Mouse (Mus musculus) cerebellum, adult 2 months (tissue): ENCODE data around the gene Apoa2. TPM values are rescaled to one million over a fixed set of nuclear protein-coding genes. Genes with fewer than 3 reads are reported as not detected.

Source experiments
- DNase-seq, 2 experiments: peaks; one replicate each; pipeline ENCODE4 v3.0.0; 2021
- H3K27ac ChIP-seq: fragments of 200-500 bp; 2 replicates; pipeline ENCODE4 v1.5.1; 2012; ENCODE audit warnings: low read length, control low read depth, inconsistent platforms; ENCODE audit not compliant: insufficient read depth
- H3K27me3 ChIP-seq: fragments of 200-500 bp; 2 replicates; pipeline ENCODE4 v1.6.1; 2012; ENCODE audit warnings: inconsistent platforms, mild to moderate bottlenecking, low read length, moderate library complexity; ENCODE audit not compliant: control insufficient read depth, insufficient read depth
- H3K4me1 ChIP-seq: fragments of 200-500 bp; 2 replicates; pipeline ENCODE4 v1.6.1; 2011; ENCODE audit warnings: low read length; ENCODE audit not compliant: control insufficient read depth, insufficient read depth
- H3K4me3 ChIP-seq: fragments of 200-500 bp; replicated peaks from 2 replicates; pipeline ENCODE3; 2011; ENCODE audit warnings: mild to moderate bottlenecking, low read depth, low read length, control low read depth; ENCODE audit not compliant: insufficient read depth
- CTCF ChIP-seq: fragments of 200-500 bp; IDR thresholded peaks from 2 replicates; pipeline ENCODE4 v1.5.1; 2011; ENCODE audit warnings: low read depth, mild to moderate bottlenecking, control low read depth, low read length, moderate library complexity, borderline replicate concordance; ENCODE audit not compliant: insufficient read depth
- POLR2A ChIP-seq: fragments of 200-500 bp; IDR thresholded peaks from 2 replicates; pipeline ENCODE4 v1.6.1; 2011; ENCODE audit warnings: low read length, control low read depth, borderline replicate concordance; ENCODE audit not compliant: insufficient read depth
- WGBS: fragments of 180-500 bp; shearing (Covaris S2); methylation state at CpG from one replicate; pipeline ENCODE4 v1.1.7; 2018; 5-methylcytosine and 5-hydroxymethylcytosine counted together
- polyA plus RNA-seq: library from polyadenylated mRNA; depleted of rRNA; stranded (reverse); fragments of >200 nt; gene quantifications from 2 replicates; pipeline ENCODE4 v1.2.3, GENCODE M21; 2012

Gene Apoa2
- polyA plus RNA-seq, 1 experiment, result 6.3 TPM

GRCm38 (mm10) chr1:171209409-171209808, 15.4 kb upstream of the Apoa2 start:
- 11% methylated on average over 4 of the region's 4 CpGs for WGBS
- Histone ChIP-seq H3K27me3 (peaks cover 1% of the 10 kb centered on the region; the same call in 1 of the 2 replicates), H3K4me1 (no peaks in the 10 kb centered on the region), H3K4me3 (no peak overlapping the region), H3K27ac (no peak overlapping the region)
- no peak for DNase-seq
- TF ChIP-seq POLR2A (no peak), CTCF (no peak)

DNA sequence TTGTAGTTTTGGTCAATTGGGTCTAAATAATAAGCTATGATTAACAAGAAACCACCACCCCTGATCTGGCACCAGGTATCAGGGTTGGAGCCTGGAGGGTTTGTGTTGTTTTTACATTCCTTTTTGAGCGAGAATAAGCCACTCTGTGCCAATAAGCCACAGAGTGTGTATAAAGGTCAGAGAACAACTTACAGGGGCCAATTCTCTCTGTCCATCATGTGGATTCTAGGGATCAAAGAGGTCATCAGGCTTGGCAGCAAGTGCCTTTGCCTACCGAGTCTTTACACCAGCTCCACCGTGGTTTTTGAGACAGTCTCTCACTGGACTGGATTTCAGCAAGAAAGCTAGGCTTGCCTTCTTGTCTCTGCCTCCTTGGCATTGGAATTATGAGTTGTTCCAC, 12.0 kb upstream of the Apoa2 start:
- Histone ChIP-seq H3K27ac (no peak overlapping the region), H3K4me1 (no peaks in the 10 kb centered on the region), H3K27me3 (peaks cover 1% of the 10 kb centered on the region; the same call in 1 of the 2 replicates), H3K4me3 (no peak overlapping the region)
- no peak for TF ChIP-seq POLR2A
- 35% methylated on average over 3 of the region's 3 CpGs for WGBS
- no peak for DNase-seq

DNA sequence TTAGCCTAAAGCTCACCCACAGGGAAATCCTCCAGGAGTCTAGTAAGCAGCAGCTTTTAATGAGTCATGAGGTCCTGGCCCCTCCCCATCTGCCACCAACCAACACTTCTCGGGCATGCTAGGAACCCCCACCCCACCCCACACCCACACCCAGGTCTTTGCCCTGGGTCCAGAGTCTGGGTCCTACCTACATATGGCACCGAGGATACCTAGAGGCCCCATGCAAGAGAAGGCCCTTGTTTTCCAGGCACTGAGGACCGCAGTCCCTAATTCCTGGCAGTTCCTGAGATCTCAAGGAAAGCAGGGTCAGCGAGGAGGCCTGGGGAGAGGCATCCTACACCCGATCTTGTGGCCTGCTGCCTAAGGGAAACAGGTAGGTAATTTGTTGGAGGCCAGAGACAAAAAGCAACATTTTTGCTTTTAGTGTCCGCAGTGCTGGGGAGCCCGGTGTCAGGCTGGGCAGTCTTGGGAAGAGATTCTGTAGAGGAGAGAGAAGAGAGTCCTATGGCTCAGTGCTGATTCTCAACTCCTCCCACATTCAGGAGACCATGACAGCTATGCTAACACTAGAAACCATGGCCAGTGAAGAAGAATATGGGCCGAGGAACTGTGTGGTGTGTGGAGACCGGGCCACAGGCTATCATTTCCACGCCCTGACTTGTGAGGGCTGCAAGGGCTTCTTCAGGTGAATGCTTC, 10.9 kb upstream of the Apoa2 start, which contains the start of gene Nr1i3:
Gene Nr1i3, plus strand, starts transcription at position 170 of the 696 bp plus-strand sequence.
- no peak for TF ChIP-seq POLR2A
- TF ChIP-seq CTCF, result no peak
- Histone ChIP-seq H3K27me3 (peaks cover 1% of the 10 kb centered on the region; the same call in 1 of the 2 replicates), H3K4me1 (no peaks in the 10 kb centered on the region), H3K4me3 (no peak within 1 kb of the TSS), H3K27ac (no peak within 1 kb of the TSS)
- DNase-seq, result no peak
- 70% methylated on average over 10 of the region's 10 CpGs for WGBS

DNA sequence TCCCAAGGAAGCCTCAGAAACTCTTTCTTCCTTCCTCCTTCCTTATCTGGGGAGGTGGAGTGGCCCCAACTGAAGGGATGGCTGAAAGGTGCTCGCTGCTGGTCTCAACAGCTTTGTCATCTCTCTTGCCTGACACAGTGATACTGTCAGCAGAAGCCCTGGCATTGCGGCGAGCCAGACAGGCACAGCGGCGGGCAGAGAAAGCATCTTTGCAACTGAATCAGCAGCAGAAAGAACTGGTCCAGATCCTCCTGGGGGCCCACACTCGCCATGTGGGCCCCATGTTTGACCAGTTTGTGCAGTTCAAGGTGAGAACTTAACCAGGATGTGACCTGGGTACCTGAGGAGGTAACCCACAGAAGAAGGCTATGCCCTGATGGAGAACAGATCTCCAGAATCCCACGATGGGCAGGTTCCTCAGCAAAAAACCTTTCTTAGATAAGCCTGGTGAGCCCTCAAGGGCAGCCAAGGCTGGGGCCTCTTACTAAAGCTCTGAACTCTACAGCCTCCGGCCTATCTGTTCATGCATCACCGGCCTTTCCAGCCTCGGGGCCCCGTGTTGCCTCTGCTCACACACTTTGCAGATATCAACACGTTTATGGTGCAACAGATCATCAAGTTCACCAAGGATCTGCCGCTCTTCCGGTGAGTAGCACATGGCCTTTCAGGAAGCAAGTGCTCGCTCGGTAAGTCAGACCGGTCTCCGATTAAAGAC, 8.5 kb upstream of the Apoa2 start:
- Histone ChIP-seq H3K4me1 (no peaks in the 10 kb centered on the region), H3K27me3 (no peaks in the 10 kb centered on the region), H3K27ac (no peak overlapping the region), H3K4me3 (no peak overlapping the region)
- 84% methylated on average over 18 of the region's 18 CpGs for WGBS
- DNase-seq, result no peak
- no peak for TF ChIP-seq CTCF
- TF ChIP-seq POLR2A, result no peak

- Histone ChIP-seq H3K4me1 (no peaks in the 10 kb centered on the region), H3K4me3 (peak overlapping the region; percentile 31), H3K27me3 (no peaks in the 10 kb centered on the region), H3K27ac (no peak overlapping the region)
- DNase-seq, result peak; percentile 82 to 87
- WGBS, result 2% methylated on average over 10 of the region's 10 CpGs
- no peak for TF ChIP-seq POLR2A
- TF ChIP-seq CTCF, result peak; percentile 91
These were observed 4.0 kb upstream of the Apoa2 start for GRCm38 (mm10) chr1:171220871-171221270.

DNA sequence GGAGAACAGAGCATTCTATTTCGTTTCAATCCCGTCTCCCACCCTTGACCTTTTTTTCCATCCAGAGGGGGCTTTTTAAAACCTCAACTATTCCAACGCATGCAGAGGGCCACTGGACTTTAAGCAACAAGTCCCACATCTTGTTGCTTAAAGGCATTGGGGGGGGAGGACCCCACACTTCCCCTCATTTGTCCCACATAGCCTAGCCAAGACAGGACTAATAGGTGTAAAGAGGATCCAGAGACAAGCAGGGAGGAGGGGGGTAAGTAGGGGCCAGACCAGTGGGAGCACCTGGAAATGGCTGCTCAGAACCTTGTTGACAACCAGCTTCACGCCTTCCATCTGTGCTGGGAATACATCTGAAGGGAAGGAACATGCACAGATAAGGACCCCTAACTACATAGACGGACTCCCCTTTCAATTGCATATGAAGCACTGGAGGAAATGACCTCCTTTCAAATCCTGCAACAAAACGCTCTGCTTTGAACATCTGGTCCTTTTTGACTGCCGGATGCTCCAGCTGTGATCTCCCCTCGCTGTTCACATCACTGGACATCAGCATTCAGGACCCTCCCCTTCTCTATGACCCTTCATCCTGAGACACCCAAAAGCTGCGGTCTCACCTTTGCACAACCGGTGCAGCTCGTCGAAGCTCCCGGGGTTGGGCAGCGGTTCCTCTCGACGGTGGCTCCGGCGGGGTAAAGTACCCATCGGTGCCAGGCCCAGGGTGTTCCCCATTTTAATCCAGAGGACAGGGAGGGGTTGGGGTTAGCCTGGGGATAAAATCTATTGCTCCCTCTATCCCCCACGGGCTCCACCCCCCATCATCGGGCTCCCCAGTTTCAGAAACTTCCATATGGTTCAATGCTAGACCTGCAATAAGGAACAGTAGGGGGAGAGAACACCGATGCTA, 3.3 kb upstream of the Apoa2 start:
- DNase-seq, result peak; percentile 27 to 29
- TF ChIP-seq CTCF (no peak), POLR2A (no peak)
- WGBS, result 5% methylated on average over 22 of the region's 22 CpGs

DNA sequence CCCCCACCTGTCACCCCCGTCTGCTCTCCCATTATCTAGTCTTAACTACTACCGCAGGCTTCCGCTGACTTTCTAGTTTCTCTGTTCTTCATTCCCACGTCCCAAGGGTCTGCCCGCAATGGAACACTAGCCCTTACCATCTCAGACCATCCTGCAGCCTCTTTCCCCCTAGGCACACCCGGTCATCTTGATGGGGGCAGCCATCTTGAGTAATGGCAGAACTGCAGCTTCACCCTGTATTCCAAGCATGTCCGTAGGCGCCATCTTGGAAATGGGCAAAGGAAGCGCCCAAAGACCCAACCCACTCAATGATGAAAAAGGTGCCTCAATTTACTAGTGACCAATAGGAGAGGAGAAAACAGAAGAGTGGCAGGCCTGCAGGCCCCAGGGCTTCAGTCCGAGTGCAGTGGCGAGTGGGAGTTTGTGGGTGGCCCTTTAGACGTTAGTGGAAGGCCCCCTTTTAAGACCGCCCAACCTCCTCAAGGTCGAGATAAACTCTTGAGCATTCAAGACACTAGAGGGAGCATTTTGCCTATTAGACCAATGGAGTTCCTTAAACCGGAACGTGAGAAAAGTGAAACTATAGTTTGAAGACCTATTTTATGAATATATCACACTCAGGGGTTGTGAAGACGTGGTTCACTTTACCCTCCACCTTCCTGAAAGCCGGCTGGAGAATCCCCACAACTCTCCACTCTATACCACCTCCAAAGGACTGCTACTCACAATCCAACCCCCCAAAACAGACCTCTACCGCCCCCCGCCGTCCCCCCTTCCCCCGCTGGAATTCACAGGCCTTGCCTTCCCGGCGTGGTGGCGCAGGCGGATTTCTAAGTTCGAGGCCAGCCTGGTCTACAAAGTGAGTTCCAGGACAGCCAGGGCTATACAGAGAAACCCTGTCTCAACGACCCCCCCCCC, 2.4 kb upstream of the Apoa2 start, which contains the start of gene Tomm40l:
Gene Tomm40l, minus strand, starts transcription at position 277 of the 918 bp plus-strand sequence.
- H3K27me3 ChIP-seq, result no peaks in the 10 kb centered on the region
- peak within 1 kb of the TSS; percentile 35; the same call in 1 of the 2 replicates for H3K27ac ChIP-seq
- TF ChIP-seq CTCF (peak; percentile 30; the same call in 1 of the 2 replicates), POLR2A (peak; percentile 48; the same call in 1 of the 2 replicates)
- H3K4me3 ChIP-seq, result peak within 1 kb of the TSS; percentile 89
- WGBS, result 2% methylated on average over 28 of the region's 28 CpGs
- peak; percentile 93 to 99 for DNase-seq
- H3K4me1 ChIP-seq, result no peaks in the 10 kb centered on the region

More for the DNA sequence above, 3.3 kb upstream of the Apoa2 start:
- no peaks in the 10 kb centered on the region for H3K4me1 ChIP-seq
- H3K27me3 ChIP-seq, result no peaks in the 10 kb centered on the region
- peak overlapping the region; percentile 35; the same call in 1 of the 2 replicates for H3K27ac ChIP-seq
- H3K4me3 ChIP-seq, result peak overlapping the region; percentile 89
